Mouse (Mus musculus) CH12.LX (cell line): ENCODE data around the gene Rph3al. TPM values are rescaled to one million over a fixed set of nuclear protein-coding genes. Genes with fewer than 3 reads are reported as not detected.

Experiments used
- DNase-seq: peaks from one replicate; pipeline ENCODE4 v3.0.0-alpha.2; 2013; ENCODE audit errors: extremely low read depth
- H3K27ac ChIP-seq: 2 replicates; pipeline ENCODE4 v1.5.1; 2012; ENCODE audit warnings: low read depth, mild to moderate bottlenecking, control low read depth, moderate library complexity; ENCODE audit not compliant: insufficient read depth
- H3K27me3 ChIP-seq: replicated peaks from 2 replicates; pipeline ENCODE3; 2012; ENCODE audit warnings: inconsistent platforms
- H3K36me3 ChIP-seq, 2 experiments: replicated peaks in 1 of 2; 2 replicates each; pipeline versions ENCODE3 to v1.6.1; 2012; ENCODE audit warnings: inconsistent platforms in 1 of 2, low read length in 1 of 2, mild to moderate bottlenecking in 1 of 2, mixed read lengths in 1 of 2, moderate library complexity in 1 of 2; ENCODE audit not compliant: control insufficient read depth in 1 of 2, insufficient read depth in 1 of 2
- H3K4me1 ChIP-seq, 2 experiments: 2 replicates each; pipeline ENCODE4 v1.6.1; 2012; ENCODE audit warnings: inconsistent platforms in 1 of 2, moderate library complexity in 1 of 2; ENCODE audit not compliant: insufficient read depth in 2 of 2, control insufficient read depth in 1 of 2
- H3K4me2 ChIP-seq: 2 replicates; pipeline ENCODE4 v1.6.1; 2012; ENCODE audit warnings: low read depth, mild to moderate bottlenecking, control low read depth; ENCODE audit not compliant: poor library complexity, insufficient read depth, severe bottlenecking
- H3K4me3 ChIP-seq, 3 experiments: fragments of 150-350 bp in 1 of 3; sonication (generic) in 1 of 3; replicated peaks in 1 of 3; 2 replicates each; pipeline versions ENCODE3 to v1.5.1; 2011 to 2012; ENCODE audit warnings: low read depth in 2 of 3, low read length in 2 of 3, mild to moderate bottlenecking in 2 of 3, moderate library complexity in 2 of 3, control low read depth in 1 of 3, improper control_type of control experiment in 1 of 3, inconsistent platforms in 1 of 3, mixed read lengths in 1 of 3; ENCODE audit not compliant: poor library complexity in 1 of 3
- H3K79me2 ChIP-seq: replicated peaks from 2 replicates; pipeline ENCODE4 v1.6.1; 2012; ENCODE audit warnings: mild to moderate bottlenecking, moderate library complexity; ENCODE audit not compliant: control insufficient read depth, poor library complexity, insufficient read depth, severe bottlenecking; ENCODE audit errors: extremely low read depth
- H3K9ac ChIP-seq: 2 replicates; pipeline ENCODE4 v1.6.1; 2012; ENCODE audit warnings: low read depth, mild to moderate bottlenecking, control low read depth, moderate library complexity; ENCODE audit not compliant: insufficient read depth
- H3K9me3 ChIP-seq: replicated peaks from 2 replicates; pipeline ENCODE3; 2012; ENCODE audit warnings: low read length, inconsistent platforms, mixed read lengths
- BHLHE40 ChIP-seq: IDR thresholded peaks from 2 replicates; pipeline ENCODE4 v1.6.1; 2011; ENCODE audit warnings: mild to moderate bottlenecking, low read depth, low read length, improper control_type of control experiment
- CHD1 ChIP-seq: IDR thresholded peaks from 2 replicates; pipeline ENCODE4 v1.6.1; 2012; ENCODE audit warnings: low read depth, low read length, improper control_type of control experiment, inconsistent platforms
- CHD2 ChIP-seq: IDR thresholded peaks from 2 replicates; pipeline ENCODE4 v1.6.1; 2011; ENCODE audit warnings: low read length, improper control_type of control experiment
- CTCF ChIP-seq, 2 experiments: IDR thresholded peaks in 1 of 2; conservative IDR thresholded peaks in 1 of 2; 2 replicates each; pipeline ENCODE4 v1.5.1; 2011 to 2012; ENCODE audit warnings: low read depth in 2 of 2, low read length in 2 of 2, improper control_type of control experiment in 1 of 2, inconsistent platforms in 1 of 2, mild to moderate bottlenecking in 1 of 2, moderate library complexity in 1 of 2
- E2F4 ChIP-seq: IDR thresholded peaks from 2 replicates; pipeline ENCODE4 v1.6.1; 2011; ENCODE audit warnings: low read depth, low read length, improper control_type of control experiment; ENCODE audit not compliant: insufficient replicate concordance
- IRF4 ChIP-seq: IDR thresholded peaks from 2 replicates; pipeline ENCODE4 v1.6.1; 2014; ENCODE audit warnings: low read depth, mild to moderate bottlenecking, inconsistent platforms, low read length, improper control_type of control experiment
- JUN ChIP-seq: IDR thresholded peaks from 2 replicates; pipeline ENCODE4 v1.6.1; 2011; ENCODE audit warnings: low read depth, mild to moderate bottlenecking, low read length, improper control_type of control experiment, moderate library complexity; ENCODE audit not compliant: insufficient read depth
- JUND ChIP-seq: conservative IDR thresholded peaks from 2 replicates; pipeline ENCODE4 v1.6.1; 2011; ENCODE audit warnings: low read depth, low read length, improper control_type of control experiment
- KAT2A ChIP-seq: IDR thresholded peaks from 2 replicates; pipeline ENCODE4 v1.6.1; 2012; ENCODE audit warnings: low read length, improper control_type of control experiment, inconsistent platforms; ENCODE audit not compliant: insufficient replicate concordance
- MAFK ChIP-seq: IDR thresholded peaks from 2 replicates; pipeline ENCODE4 v1.6.1; 2011; ENCODE audit warnings: low read length, improper control_type of control experiment; ENCODE audit not compliant: insufficient replicate concordance
- MEF2A ChIP-seq: IDR thresholded peaks from 2 replicates; pipeline ENCODE4 v1.6.1; 2014; ENCODE audit warnings: low read depth, mild to moderate bottlenecking, inconsistent platforms, low read length, improper control_type of control experiment, borderline replicate concordance
- MYC ChIP-seq: IDR thresholded peaks from 2 replicates; pipeline ENCODE4 v1.6.1; 2011; ENCODE audit warnings: low read depth, mild to moderate bottlenecking, improper control_type of control experiment, low read length
- NELFE ChIP-seq: IDR thresholded peaks from 2 replicates; pipeline ENCODE4 v1.6.1; 2011; ENCODE audit warnings: low read depth, low read length, improper control_type of control experiment
- NRF1 ChIP-seq: IDR thresholded peaks from 2 replicates; pipeline ENCODE4 v1.6.1; 2014; ENCODE audit warnings: low read depth, mild to moderate bottlenecking, inconsistent platforms, low read length, improper control_type of control experiment, moderate library complexity
- POLR2AphosphoS2 ChIP-seq: IDR thresholded peaks from 2 replicates; pipeline ENCODE4 v1.6.1; 2011; ENCODE audit warnings: low read depth, low read length, improper control_type of control experiment
- RAD21 ChIP-seq: IDR thresholded peaks from 2 replicates; pipeline ENCODE4 v1.6.1; 2011; ENCODE audit warnings: low read depth, mild to moderate bottlenecking, low read length, improper control_type of control experiment, moderate library complexity
- RCOR1 ChIP-seq: conservative IDR thresholded peaks from 2 replicates; pipeline ENCODE4 v1.6.1; 2012; ENCODE audit warnings: low read depth, mild to moderate bottlenecking, inconsistent platforms, low read length, improper control_type of control experiment
- SIN3A ChIP-seq: IDR thresholded peaks from 2 replicates; pipeline ENCODE4 v1.6.1; 2012; ENCODE audit warnings: low read length, improper control_type of control experiment, inconsistent platforms
- TBP ChIP-seq: conservative IDR thresholded peaks from 2 replicates; pipeline ENCODE4 v1.6.1; 2011; ENCODE audit warnings: low read depth, low read length, improper control_type of control experiment
- TCF12 ChIP-seq: IDR thresholded peaks from 2 replicates; pipeline ENCODE4 v1.6.1; 2014; ENCODE audit warnings: low read depth, mild to moderate bottlenecking, inconsistent platforms, low read length, improper control_type of control experiment
- UBTF ChIP-seq: IDR thresholded peaks from 2 replicates; pipeline ENCODE4 v1.6.1; 2012; ENCODE audit warnings: low read depth, mild to moderate bottlenecking, inconsistent platforms, low read length, improper control_type of control experiment, moderate library complexity
- USF1 ChIP-seq: IDR thresholded peaks from 2 replicates; pipeline ENCODE4 v1.6.1; 2014; ENCODE audit warnings: low read depth, mild to moderate bottlenecking, inconsistent platforms, low read length, improper control_type of control experiment
- USF2 ChIP-seq: conservative IDR thresholded peaks from 2 replicates; pipeline ENCODE4 v1.6.1; 2011; ENCODE audit warnings: low read depth, low read length, improper control_type of control experiment
- ZKSCAN1 ChIP-seq: IDR thresholded peaks from 2 replicates; pipeline ENCODE4 v1.6.1; 2012; ENCODE audit warnings: low read depth, inconsistent platforms, low read length, improper control_type of control experiment, borderline replicate concordance
- ZMIZ1 ChIP-seq: IDR thresholded peaks from 2 replicates; pipeline ENCODE4 v1.6.1; 2012; ENCODE audit warnings: low read depth, mild to moderate bottlenecking, inconsistent platforms, low read length, improper control_type of control experiment
- ZNF384 ChIP-seq: IDR thresholded peaks from 2 replicates; pipeline ENCODE4 v1.6.1; 2012; ENCODE audit warnings: low read depth, low read length, improper control_type of control experiment, inconsistent platforms
- dilution Hi-C: fragments of 300-500 bp; cut with MboI; formaldehyde crosslinking; loops from 2 replicates; pipeline ENCODE4 v1.14.3; 2020; ENCODE audit warnings: low sequenced_read_pairs; ENCODE audit not compliant: extremely low pct_unique_long_range_greater_than_20kb, extremely low pct_ligation_motif_present
- in situ Hi-C: fragments of 300-500 bp; cut with MboI; formaldehyde crosslinking; loops from 3 replicates; pipeline ENCODE4 v1.14.3; 2019; ENCODE audit warnings: low sequenced_read_pairs, low pct_ligation_motif_present, low pct_unique_long_range_greater_than_20kb, mixed read lengths
- polyA plus RNA-seq: library from polyadenylated mRNA; unstranded; fragments of >175 nt; gene quantifications from 2 replicates; pipeline ENCODE4 v1.2.1, GENCODE M21; 2012; ENCODE audit warnings: low read depth; ENCODE audit not compliant: insufficient read length
- total RNA-seq, 2 experiments: library from RNA; depleted of rRNA; stranded (reverse); fragments of 300-350 nt in 1 of 2; fragments of >200 nt in 1 of 2; gene quantifications; 2 replicates each; pipeline ENCODE4 v1.2.3; 2012 to 2014

Gene Rph3al
- total and polyA plus RNA-seq, 3 experiments: 0.34 to 0.39 TPM; not detected in 1

DNA sequence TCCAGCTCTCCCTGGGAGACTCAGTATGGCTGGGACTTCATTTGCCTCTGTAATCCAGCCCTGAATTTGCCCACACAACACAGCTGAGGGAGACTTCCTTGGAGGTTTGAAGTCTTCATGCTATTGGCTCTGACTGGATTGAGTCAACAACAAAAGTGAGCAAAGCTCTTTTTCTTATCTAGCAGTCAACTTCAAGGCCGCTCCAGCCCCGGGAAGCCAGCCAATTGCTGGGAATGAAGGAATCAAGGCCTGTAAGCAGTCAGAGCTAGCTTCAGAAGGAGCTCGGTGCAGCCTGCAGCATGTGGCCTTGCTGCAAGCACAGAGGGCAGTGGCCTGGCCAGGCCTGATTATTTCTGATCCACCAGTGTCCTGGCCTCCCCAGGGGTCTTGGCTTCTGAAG, 126.3 kb downstream of the Rph3al start:
- H3K9me3 ChIP-seq: no peaks in the 10 kb centered on the region
- H3K4me2 ChIP-seq: no peak overlapping the region
- no peak for DNase-seq
- H3K9ac ChIP-seq: no peak overlapping the region
- no peak overlapping the region for H3K27ac ChIP-seq
- no peaks in the 10 kb centered on the region for H3K36me3 ChIP-seq
- peaks cover 0 to 1% of the 10 kb centered on the region in 2 experiments; a peak in 2 of 4 replicates for H3K4me1 ChIP-seq
- no peak overlapping the region for H3K4me3 ChIP-seq
- TF ChIP-seq USF1 (no peak), ZKSCAN1 (no peak), NELFE (no peak), RAD21 (no peak), E2F4 (no peak), CHD2 (no peak), BHLHE40 (no peak), USF2 (no peak), POLR2AphosphoS2 (no peak)
- peaks cover 31% of the 10 kb centered on the region for H3K27me3 ChIP-seq
- no peaks in the 10 kb centered on the region for H3K79me2 ChIP-seq
- in situ Hi-C loops (no loop called here), dilution Hi-C loops (no loop called here)

- Histone ChIP-seq H3K79me2 (no peaks in the 10 kb centered on the region), H3K4me3 (no peak overlapping the region), H3K9ac (no peak overlapping the region), H3K27ac (no peak overlapping the region), H3K27me3 (peaks cover 32% of the 10 kb centered on the region), H3K9me3 (no peaks in the 10 kb centered on the region), H3K36me3 (no peaks in the 10 kb centered on the region), H3K4me1 (no peaks in the 10 kb centered on the region), H3K4me2 (no peak overlapping the region)
- dilution Hi-C loops: no loop called here
- TF ChIP-seq KAT2A (no peak), IRF4 (no peak), TBP (no peak), SIN3A (no peak), CHD1 (no peak), ZNF384 (no peak), RCOR1 (no peak), MYC (no peak), NRF1 (no peak), JUN (no peak), MAFK (no peak), MEF2A (no peak), CTCF (conservative IDR thresholded peaks at IDR 0.05 in 1 of 2, IDR thresholded peaks at IDR 0.05 in 1 of 2; ENCODE audit: low read depth in 2 of 2, low read length in 2 of 2) (no peak), UBTF (no peak), NELFE (no peak), JUND (no peak), ZMIZ1 (no peak), TCF12 (no peak)
- DNase-seq: no peak
- in situ Hi-C loops: no loop called here
These were observed 127.7 kb downstream of the Rph3al start for GRCm38 (mm10) chr11:75810526-75810925.
